Mouse (Mus musculus) heart, postnatal 10 days (tissue): Measurements from ENCODE around the gene 9030612E09Rik. TPM values are rescaled to one million over a fixed set of nuclear protein-coding genes. Genes with fewer than 3 reads are reported as not detected.

Source experiments
- DNase-seq, 2 experiments: peaks; one replicate each; pipeline ENCODE4 v3.0.0; 2021
- intact Hi-C: fragments of 180-260 bp; cut with DNase I; formaldehyde crosslinking; loops from one replicate; pipeline ENCODE4 v1.15.1; 2025
- total RNA-seq, 2 experiments: library from RNA; stranded (reverse); gene quantifications; 2 replicates each; pipeline ENCODE4 v1.2.3; 2021

9030612E09Rik gene
- total RNA-seq, 2 experiments from 2014 or later: 1.6 to 2.3 TPM

DNA sequence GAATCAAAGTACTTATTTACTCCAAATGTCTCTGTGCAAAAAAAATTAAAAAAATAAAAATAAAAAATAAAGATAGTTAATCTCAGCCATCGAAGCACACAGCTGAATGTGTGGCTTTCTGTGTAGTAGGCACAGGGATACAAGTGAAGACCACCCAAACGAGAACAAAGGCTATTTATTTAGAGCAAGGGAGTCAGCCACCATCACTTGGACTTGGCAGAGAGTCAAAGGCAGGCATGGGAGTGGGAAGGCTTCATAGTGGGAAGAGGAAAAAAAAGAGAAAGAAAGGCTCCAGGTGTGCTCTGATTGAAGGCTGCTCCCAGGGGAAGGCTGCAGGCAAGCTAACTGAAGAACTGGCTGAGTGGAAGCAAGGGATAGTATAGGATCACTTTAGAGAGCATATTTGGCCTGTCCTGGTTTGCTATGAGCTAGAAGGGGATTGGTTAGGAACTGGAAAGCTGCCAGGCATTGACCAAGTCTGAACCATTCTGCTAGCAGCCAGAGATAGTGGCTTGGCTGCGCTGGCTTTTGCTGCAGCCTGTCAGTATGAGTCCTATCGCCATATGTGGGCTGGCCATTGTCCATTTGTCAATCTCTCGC is 5.9 kb downstream of the 9030612E09Rik start:
- intact Hi-C loops: no loop called here

DNA sequence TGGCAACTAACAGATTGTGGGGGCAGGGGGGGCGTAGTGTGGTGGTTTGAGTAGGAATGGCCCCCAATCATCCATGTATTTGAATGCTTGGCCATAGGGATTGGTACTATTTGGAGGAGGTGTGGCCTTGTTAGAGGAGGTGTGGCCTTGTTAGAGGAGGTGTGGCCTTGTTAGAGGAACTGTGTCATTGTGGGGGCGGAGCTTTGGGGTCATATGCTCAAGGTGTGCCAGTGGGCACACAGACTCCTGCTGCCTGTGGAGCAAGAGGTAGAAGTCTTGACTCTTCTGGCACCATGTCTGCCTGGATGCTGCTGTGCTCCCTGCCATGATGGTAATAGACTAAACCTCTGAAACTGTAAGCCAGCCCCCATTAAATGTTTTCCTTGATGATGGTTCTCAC is 25.7 kb downstream of the 9030612E09Rik start:
- DNase-seq: no peak
- intact Hi-C loops: no loop called here

More for the DNA sequence above, 5.9 kb downstream of the 9030612E09Rik start:
- no peak for DNase-seq

DNA sequence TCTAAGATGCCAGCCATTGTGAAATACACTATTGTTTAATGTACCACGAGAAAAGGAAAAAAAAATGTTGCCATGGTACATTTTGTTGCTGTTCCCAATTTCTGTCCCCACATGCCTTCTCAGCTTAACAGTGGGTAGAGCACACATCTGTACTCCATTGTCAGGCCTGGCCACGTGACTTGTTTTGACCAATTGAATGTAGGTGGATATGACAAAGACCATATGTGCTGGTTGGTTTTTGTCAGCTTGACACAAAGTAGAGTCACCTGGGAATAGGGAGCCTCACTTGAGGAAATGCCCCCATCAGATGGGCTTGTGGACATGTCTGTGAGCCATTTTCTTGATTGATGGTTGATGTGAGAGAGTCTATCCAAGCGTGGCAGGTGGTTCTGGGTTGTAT is 29.4 kb downstream of the 9030612E09Rik start:
- no peak for DNase-seq
- intact Hi-C loops: no loop called here

DNA sequence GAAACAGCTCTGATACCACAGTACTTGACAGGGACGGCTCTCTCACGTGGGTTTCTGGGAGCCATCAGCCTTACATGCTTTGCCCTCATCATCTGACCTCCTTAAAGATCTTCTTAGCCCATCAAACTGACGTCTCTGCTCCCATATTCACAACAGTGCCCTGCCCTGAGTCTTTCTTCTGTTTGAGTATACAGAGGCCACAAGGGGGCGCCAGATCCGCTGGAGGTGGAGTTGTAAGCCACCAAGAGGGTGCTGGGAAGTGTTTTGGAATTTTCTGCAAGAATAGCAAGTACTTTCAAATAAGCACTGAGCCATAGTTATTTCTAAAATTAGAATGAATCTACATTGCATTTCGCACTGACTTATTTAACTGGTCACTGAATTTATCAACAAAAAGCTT is 37.4 kb downstream of the 9030612E09Rik start:
- peak in 1 of 2 experiments; percentile 28 for DNase-seq
- intact Hi-C loops: no loop called here

DNA sequence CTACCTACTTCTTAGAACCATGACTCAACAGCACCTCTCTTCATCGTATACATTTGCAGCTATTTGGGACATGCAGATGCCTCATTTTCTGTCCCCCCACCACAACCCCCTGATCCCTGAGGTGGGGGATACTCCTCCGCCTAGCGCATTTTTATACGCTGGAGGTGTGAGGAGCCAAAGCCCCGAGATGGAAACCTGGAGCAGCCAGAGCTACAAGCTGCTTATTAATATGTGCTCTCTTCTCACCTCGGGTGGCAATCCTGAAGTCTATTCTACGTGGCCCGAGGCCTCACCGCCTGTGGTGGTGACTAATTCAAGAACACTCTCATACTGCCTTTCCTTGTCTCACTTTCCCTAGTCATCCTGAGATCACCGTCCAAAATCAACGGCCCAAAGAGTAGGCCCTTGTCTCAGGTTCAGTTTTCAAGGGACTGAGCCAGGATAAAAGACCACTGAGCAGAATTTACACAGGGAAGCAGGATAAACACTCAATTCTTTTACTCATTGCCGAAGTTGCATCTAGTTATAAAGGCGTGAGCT is 42.9 kb downstream of the 9030612E09Rik start:
- intact Hi-C loops: no loop called here
- no peak for DNase-seq

DNA sequence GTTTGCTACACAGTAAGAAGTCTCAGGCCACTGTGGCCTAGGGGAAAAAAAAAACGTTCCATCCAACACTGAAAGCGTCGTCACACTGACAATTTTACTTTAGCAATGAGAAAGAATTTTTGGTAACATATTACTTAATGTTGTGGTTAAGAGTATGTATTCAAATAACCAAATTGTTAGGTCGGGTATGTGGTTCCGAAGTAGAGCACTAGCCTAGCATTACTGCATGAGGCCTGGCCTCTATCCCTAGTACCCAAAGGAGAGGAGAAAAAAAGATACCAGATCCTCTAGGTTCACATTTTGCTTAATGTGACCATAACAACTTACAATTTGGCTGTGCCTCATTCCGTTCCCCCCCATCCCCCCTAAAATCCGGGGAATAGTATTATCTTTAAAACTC is 46.0 kb downstream of the 9030612E09Rik start:
- no peak for DNase-seq
- intact Hi-C loops: loop anchor here (1.0 to 5.0 kb wide), 2 partner anchors 47 to 152 kb away; no protein-coding TSS in a partner anchor

DNA sequence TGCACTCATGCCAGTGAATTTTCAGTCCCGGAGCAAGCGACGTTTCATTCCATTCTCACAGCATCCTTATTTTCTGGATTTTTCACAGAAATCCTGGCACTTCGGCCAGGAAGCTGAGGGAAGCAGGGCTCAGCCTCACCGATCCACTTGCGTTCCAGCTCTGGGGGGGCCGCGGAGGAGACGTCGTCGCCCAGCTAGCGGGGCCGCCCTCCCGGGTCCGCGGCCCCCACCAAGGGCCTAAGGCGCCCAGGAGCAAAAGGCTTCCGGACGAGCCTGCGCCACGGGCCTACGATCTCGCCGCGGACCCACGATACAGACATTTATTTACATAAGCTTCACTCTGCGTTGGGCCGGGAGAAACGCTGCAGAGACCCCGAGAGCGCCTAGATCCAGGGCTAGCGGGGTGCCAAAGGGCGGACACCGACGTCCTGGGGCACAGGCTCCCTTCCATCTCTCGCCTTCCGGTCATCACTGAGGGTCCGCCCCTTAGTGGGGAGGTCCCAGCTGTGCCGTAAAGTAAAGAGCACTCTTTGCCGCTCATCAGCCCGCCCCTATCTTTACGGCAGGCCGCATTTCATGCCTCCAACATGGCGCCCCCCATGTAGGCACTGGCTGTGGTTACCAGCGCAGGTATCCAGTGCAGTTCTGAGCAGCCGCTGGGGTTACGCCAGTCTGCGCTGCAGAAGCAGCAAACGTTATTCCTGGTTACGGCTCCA is 46.6 kb downstream of the 9030612E09Rik start, which contains the start of gene Pdss2:
TSS of gene Pdss2 (plus strand) at position 577 of the 716 bp plus-strand sequence.
- peak; percentile 96 to 97 for DNase-seq
- intact Hi-C loops: loop anchor here (1.0 to 5.0 kb wide), 2 partner anchors 48 to 151 kb away; no protein-coding TSS in a partner anchor

DNA sequence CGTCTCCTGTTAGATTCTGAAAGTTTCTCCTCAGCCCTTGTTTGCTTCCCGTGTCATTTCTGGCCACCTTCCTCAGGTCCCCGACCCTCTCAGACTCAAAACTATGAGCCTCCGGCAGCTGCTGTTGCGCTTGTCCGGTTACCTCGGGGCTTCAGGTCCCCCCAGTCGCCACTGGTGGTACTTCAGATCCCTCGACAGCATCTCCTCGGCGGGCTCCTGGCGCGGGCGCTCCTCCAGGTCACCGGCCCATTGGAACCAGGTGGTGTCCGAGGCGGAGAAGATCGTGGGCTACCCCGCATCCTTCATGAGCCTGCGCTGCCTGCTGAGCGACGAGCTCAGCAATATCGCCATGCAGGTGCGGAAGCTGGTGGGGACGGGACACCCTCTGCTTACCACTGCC is 47.2 kb downstream of the 9030612E09Rik start:
- intact Hi-C loops: loop anchor here (5.0 kb wide), 1 partner anchor 151 kb away; no protein-coding TSS in a partner anchor
- no peak for DNase-seq

DNA sequence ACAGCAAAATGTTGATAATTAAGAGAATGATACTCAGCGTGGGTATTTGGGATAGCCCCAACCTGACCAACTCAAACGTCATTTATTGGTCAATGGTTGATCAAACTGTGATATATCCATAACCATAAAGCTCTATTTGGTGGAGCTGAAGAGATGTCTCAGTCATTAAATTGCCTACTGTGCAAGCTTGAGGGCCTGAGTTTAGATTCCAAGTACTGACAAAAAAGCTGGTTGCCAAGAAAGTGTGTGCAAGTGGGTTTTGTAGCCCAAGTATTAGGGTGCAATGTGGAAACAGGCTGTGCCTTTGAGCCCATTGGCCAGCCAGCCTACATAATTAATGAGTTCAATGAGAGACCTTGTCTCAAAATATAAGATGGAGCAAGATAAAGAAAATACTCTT is 48.9 kb downstream of the 9030612E09Rik start:
- intact Hi-C loops: loop anchor here (5.0 kb wide), 1 partner anchor 149 kb away; no protein-coding TSS in a partner anchor
- no peak for DNase-seq

Other genes with a start within 250 kb of the 9030612E09Rik start
- gene Sobp, start 174 bp upstream of the 9030612E09Rik start, total RNA-seq: 10 to 100 TPM; 12.0 to 15.4 TPM
- gene Pdss2, start 46.8 kb downstream of the 9030612E09Rik start, total RNA-seq: 10 to 100 TPM; 21.7 to 24.7 TPM